Mouse (Mus musculus) gastrocnemius, postnatal 36 days (tissue): ENCODE results near the gene Mmp24. TPM values are rescaled to one million over a fixed set of nuclear protein-coding genes. Genes with fewer than 3 reads are reported as not detected.
A peak's percentile ranks its signal among the peaks of the same experiment; 100 is the strongest.
"Not testable (repeated sequence)": the region's sequence is repeated elsewhere in the genome, so short reads cannot be mapped to it uniquely, and the experiment has no call there.

ENCODE experiments used
- DNase-seq, 2 experiments: peaks; one replicate each; pipeline ENCODE4 v3.0.0; 2022
- intact Hi-C: fragments of 180-260 bp; cut with DNase I; formaldehyde crosslinking; loops from one replicate; pipeline ENCODE4 v1.15.1; 2025
- long read RNA-seq, 2 experiments: library from polyadenylated mRNA; stranded (forward); transcript quantifications; one replicate each; pipeline ENCODE4 v2.0.0; 2021
- total RNA-seq, 2 experiments: library from RNA; stranded (reverse); gene quantifications; 2 replicates each; pipeline ENCODE4 v1.2.3; 2021

Mmp24 gene
- total RNA-seq: not detected
- long read RNA-seq, experiment 1: 0 reads
- long read RNA-seq, experiment 2: 0 reads

- no peak for DNase-seq
- intact Hi-C loops: no loop called here
Observed at GRCm38 (mm10) chr2:155774927-155775684, at the start of gene Mmp24. Mmp24 (plus strand) TSS chr2:155775342.

GRCm38 (mm10) chr2:155726302-155726701, 48.8 kb upstream of the Mmp24 start:
- DNase-seq: no peak
- intact Hi-C loops: no loop called here

GRCm38 (mm10) chr2:155727764-155728395, 47.3 kb upstream of the Mmp24 start:
- DNase-seq: no peak
- intact Hi-C loops: no loop called here

DNA sequence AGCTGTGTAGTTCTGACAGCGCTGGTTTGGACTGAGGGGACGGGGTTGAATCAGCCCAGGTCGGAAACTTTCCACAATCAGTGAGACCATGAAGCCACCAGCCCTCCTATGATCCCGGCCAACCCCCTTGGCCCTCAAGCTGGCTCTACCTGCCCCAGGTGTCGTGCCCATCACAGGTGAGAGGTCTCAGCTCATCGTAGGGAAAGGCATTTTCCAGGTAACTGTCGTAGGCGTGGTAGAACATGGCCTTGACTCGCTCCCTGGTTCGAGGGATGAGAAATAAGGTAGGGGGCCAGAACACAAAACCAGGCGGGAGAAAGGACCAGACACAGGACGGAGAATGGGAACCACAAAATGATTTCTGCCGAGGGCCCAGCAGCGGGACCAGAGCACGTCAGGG, 46.4 kb upstream of the Mmp24 start:
- intact Hi-C loops: no loop called here
- no peak for DNase-seq

- intact Hi-C loops: no loop called here
- peak; percentile 83 to 90 for DNase-seq
Observed at GRCm38 (mm10) chr2:155729158-155729645, 45.9 kb upstream of the Mmp24 start, which contains the start of gene Edem2. Edem2 (minus strand) TSS chr2:155729475.

GRCm38 (mm10) chr2:155735080-155735479, 40.1 kb upstream of the Mmp24 start:
- intact Hi-C loops: no loop called here
- DNase-seq: no peak

DNA sequence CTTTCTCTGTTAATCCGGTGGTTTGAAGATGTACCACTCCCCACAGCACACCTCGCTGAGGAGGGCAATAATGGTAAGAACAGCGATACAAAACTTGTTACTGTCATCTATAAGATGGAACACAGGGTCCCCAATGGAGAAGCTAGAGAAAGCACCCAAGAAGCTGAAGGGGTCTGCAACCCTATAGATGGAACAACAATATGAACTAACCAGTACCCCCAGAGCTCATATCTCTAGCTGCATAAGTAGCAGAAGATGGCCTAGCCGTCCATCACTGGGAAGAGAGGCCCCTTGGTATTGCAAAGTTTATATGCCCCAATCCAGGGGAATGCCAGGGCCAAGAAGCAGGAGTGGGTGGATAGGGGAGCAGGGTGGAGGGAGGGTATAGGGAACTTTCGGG, 39.4 kb upstream of the Mmp24 start, which contains the start of gene Gm17581:
Gm17581 (minus strand) TSS at position 101 of the 400 bp plus-strand sequence.
- DNase-seq, intact Hi-C loops: not testable (repeated sequence)

GRCm38 (mm10) chr2:155736936-155737335, 38.2 kb upstream of the Mmp24 start:
- intact Hi-C loops: no loop called here
- no peak for DNase-seq

DNA sequence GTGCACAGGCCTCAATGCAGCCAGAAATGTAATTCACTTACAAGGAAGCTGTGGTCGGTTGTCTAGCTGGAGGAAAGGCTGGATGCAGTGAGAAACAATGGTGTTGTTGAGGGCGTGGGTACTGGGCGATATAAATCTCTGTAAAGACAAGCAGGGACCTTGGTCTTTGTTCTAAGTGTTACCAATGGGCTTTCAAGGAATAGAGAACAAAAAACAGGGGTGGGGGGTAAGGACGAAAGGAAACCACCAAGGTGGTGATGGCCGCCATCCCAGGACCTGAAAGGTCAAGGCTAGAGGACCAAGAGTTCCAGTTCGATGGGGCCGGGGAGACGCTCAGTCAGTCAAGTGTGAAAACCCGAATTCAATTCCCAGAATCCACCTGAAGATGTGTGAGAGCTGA, 37.3 kb upstream of the Mmp24 start:
- DNase-seq: no peak
- intact Hi-C loops: no loop called here

GRCm38 (mm10) chr2:155742211-155742610, 32.9 kb upstream of the Mmp24 start:
- intact Hi-C loops: no loop called here
- no peak for DNase-seq

- intact Hi-C loops: no loop called here
- no peak for DNase-seq
Observed at GRCm38 (mm10) chr2:155742931-155743337, 32.2 kb upstream of the Mmp24 start.

DNA sequence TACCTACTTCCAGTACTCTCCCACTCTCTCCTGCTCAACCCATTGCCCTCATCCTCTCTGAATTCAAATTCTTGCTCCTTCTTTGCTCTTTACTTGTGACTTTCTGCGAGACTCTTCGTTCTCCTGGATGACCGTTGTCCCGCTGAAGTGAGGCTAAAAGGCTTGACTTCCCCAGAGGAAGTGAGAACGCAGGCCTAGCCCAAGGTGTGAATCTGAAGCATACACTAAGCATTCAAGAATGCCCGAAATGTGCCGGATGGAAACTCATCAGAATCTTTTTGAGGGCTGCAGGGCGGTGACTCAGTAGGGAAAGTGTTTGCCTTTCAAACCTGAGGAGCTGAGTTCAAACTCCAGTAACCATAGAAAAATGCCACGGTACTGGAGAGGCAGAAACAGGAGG, 31.8 kb upstream of the Mmp24 start:
- intact Hi-C loops: no loop called here
- DNase-seq: no peak

DNA sequence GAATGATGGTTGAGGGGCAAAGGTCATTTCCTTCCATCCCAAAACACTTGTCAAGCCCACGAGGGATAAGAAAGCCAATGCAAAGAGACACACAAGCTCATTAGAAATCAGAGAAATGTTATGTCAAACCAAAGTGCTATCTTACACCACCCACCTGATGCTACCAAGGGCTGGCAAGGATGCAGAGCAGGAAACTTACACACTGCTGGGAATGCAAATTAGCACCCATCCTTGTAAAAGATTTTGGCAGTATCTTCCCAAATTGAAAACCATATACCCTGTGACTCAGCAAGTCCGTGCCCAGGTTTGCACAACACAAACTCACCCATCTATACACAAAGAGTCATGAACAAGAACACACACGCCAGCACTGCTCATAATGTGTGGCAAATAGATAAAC, 29.7 kb upstream of the Mmp24 start:
- DNase-seq: no peak
- intact Hi-C loops: no loop called here

DNA sequence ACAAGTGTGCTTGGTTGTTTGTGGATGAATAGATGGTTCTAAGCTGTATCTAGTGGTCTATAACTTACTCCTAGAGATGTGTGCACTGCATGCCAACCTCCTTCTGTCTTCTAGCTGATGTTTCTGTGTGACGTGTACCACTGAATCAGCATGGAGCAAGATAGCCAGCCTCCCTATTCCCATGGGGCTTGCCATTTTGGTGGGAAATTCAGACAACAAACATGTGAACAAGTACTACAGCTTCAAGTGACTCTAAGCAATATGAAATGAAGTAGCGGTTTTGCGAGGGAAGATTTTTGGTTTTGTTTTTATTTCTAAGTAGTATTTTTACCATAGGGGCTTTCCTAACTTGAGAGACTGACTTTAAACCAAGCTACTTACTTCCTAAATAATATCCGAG, 25.7 kb upstream of the Mmp24 start:
- DNase-seq: no peak
- intact Hi-C loops: no loop called here

DNA sequence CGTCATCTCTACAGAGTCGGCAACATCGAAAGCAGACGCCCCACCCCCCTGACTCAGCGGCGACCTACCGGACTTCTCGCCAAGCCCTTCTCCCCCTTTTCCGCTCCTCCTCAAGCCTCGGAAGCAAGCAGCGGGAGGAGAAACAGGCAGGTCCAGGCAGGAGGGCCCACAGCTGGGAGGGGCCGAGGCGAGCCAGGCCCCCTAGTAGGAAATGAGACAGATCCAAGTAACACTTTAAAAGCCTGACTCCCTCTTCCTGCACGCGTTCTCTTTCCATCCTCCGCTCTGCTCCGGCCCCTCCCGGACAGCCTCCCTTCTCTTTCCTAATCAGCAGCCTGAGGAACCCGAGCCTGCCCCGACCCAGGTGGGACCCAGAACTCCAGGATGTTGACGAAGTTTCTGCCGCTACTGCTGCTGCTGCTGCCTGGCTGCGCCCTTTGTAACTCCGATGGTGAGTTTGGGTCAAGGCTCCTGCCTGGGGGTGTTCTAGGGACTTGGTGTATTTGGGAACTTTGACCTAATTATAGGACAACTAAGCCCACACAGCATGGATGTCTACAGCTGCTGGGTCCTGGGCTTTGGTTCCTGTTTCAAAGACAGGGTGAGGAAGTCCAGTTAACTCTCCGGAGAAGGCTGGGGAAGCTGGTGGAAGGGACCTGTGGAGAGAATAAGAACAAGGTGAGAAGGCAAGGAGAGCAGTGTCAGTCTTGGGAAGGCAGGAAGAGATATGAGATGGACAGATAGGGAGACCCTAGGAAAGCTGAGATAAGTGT, 23.9 kb upstream of the Mmp24 start, which contains the start of gene Procr:
Procr (plus strand) TSS at position 104 of the 773 bp plus-strand sequence.
- intact Hi-C loops: no loop called here
- peak; percentile 45 to 66 for DNase-seq

DNA sequence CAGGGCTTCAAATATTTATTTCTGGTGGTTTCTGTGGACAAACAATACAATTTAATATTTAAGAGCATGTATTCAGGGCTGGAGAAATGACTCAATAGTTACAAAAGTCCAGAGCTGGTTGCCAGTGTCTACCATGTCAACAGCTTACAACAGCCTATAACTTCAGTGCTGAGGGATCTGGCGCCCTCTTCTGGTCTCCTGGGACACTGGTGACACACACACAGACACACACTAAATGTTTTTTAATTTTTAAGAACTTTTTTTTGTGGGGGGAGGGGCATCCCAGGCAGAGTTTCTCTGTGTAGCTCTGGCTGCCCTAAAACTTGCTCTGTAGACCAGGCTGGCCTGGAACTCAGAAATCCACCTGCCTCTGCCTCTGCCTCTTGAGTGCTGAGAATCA, 19.4 kb upstream of the Mmp24 start:
- intact Hi-C loops: no loop called here
- DNase-seq: peak in 1 of 2 experiments; percentile 43

GRCm38 (mm10) chr2:155756855-155757566, 18.1 kb upstream of the Mmp24 start:
- no peak for DNase-seq
- intact Hi-C loops: no loop called here

DNA sequence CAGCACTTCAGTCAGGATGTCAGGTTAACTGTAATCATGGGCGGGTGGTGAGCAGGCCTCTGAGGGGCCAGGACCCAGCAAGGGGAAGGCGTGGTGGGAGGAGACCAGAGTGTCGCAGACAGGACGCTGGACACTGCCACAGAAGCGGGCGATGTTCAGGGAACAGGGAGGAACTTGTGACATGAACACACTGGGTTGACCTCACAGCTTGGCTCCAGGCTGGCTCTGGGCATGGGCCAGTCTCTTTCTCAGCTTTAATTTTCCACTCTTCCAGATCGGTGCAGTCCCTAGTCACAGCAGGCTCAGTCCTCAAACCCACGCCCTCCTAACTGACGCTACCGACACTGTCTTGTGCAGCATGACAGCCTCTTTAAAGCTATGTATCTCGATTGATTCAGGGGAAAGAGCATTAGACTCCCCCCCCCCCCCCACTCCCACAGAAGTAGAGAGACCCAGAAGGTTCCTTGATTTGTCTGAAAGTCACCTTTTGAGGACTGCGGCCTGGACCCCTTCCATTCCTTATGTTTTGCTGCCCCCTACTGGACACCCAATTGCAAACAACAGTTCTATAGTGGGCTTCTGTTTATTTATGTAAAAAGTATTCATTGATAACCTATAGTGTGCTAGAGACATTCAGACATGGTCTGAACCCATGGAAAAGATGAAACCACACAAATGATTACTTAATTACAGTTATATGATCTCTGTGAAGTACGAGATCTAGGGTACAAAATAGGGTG, 10.3 kb upstream of the Mmp24 start:
- peak; percentile 49 to 60 for DNase-seq
- intact Hi-C loops: loop anchor here (2.0 to 5.0 kb wide), 3 partner anchors 47 to 103 kb away; no protein-coding TSS in a partner anchor

- DNase-seq: no peak
- intact Hi-C loops: no loop called here
Observed at GRCm38 (mm10) chr2:155773664-155774063, 1.5 kb upstream of the Mmp24 start.
